13 mouse cellular contexts compared by ENCODE assay signal in genomic region chr5:67833841-67834240, GRCm38 (mm10).
"Had no signal": no experiment of that assay in that cellular context is flagged by ENCODE, and none has a peak within 500 bp of the region (broad histone marks: within the 10 kb centered on the region; RNA-seq: fewer than 3 reads in every experiment).

No protein-coding gene starts in this region.

- H3K36me3 ChIP-seq: limb, embryonic 13.5 days; neural tube, embryonic 12.5 days had no signal

- H3K9ac ChIP-seq: limb, embryonic 13.5 days; neural tube, embryonic 12.5 days had no signal

- H3K4me1 ChIP-seq: limb, embryonic 13.5 days; midbrain, embryonic 10.5 days; neural tube, embryonic 12.5 days had no signal

- H3K4me2 ChIP-seq: limb, embryonic 13.5 days; neural tube, embryonic 12.5 days had no signal

- DNase-seq: kidney, adult 11 months; kidney, postnatal 10 days; kidney, postnatal 4 days; left cerebral cortex, postnatal 4 days; lung, adult 18-20 months; midbrain, embryonic 14.5 days; thymus, adult 18-20 months; thymus, postnatal 14 days had no signal

- H3K27me3 ChIP-seq: limb, embryonic 13.5 days; neural tube, embryonic 12.5 days had no signal

- H3K9me3 ChIP-seq: limb, embryonic 13.5 days; midbrain, embryonic 10.5 days; neural tube, embryonic 12.5 days had no signal

- H3K27ac ChIP-seq: layer of hippocampus, adult 2 months; limb, embryonic 13.5 days; midbrain, embryonic 10.5 days; neural tube, embryonic 12.5 days had no signal

- H3K4me3 ChIP-seq: layer of hippocampus, adult 2 months; limb, embryonic 13.5 days; midbrain, embryonic 10.5 days; myocyte; neural tube, embryonic 12.5 days had no signal
